Mouse (Mus musculus): ENCODE data around the gene Slc2a6.

The Slc2a6 gene

DNA sequence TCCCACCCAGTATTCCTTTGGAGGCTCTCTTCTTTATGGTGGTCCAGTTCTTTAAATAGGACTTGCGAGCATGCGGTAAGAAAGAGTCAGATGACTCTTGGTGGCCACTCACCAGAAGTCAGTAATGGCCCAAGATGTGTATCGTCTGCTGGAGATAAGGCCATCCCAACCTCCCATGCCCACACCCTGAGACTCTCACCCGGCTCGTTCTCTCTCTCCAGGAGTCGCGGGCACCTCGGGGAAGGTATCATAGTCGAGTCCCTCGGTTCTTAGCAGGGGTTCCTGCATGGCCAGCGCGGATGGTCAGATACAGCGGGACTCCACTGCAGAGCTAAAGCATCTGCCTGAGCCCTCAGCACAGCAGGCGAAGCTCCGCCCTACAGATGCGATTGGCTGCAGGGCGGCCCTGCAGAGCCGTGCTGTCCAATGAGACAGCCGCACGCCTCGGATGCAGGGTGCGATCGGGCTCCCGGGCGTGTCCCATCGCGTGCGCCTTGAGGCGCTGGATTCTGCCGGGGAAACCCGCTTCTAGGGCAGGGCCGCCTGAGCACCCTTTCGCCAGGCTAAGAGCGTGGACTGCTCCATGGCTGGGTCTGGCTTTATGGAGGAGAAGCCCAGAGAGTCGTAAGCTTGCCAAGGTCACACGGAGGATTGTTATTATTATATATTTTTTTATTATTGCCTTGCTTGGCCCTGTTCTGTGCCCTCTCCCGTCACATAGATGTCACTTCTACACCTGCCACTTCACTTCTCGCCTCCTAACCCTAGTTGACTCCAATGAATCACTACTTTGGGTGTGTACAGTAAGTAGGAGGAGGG, at the start of gene Slc2a6:
TSS of gene Slc2a6 (minus strand) at position 381 of the 819 bp plus-strand sequence.
- peak; percentile 92 for DNase-seq

DNA sequence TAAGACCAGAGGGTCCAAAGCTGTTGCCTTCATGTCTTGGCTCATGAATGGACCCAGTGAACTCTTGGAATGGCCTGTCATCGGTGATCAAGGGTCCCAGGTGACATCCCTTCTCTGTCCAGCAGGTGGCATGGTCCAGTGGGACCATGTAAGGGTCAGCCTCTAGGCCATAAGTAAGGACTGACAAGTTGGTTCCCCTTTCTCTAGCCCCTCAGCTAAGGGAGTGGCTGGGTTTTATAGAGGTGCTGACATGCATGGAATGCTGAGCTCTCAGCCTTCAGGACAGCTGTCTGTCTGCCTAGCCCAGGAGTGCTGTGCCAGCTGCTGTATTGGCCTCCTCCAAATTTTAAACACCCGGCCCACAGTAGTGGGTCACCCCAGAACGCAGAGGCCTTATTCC, 47.7 kb upstream of the Slc2a6 start:
- no peak for DNase-seq

DNA sequence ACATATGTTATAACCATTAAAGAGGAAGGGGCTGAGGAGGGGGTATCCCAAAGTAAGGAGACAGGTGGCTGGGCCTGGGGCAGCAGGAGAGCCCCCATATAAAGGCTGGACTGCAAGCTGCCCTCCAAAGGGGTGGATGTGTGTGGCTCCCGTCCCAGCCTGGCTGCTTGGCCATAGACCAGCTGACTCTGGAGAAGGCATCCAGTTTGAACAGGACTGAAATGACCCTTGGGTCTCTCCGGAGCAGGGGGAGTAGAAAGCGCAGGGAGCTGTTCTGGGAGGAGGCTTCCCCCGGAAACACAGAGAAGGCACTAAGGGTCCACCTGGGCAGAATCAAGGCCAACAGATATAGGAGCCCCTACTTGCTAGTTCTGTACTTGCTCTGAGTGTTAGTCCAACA, 47.0 kb upstream of the Slc2a6 start:
- no peak for DNase-seq

DNA sequence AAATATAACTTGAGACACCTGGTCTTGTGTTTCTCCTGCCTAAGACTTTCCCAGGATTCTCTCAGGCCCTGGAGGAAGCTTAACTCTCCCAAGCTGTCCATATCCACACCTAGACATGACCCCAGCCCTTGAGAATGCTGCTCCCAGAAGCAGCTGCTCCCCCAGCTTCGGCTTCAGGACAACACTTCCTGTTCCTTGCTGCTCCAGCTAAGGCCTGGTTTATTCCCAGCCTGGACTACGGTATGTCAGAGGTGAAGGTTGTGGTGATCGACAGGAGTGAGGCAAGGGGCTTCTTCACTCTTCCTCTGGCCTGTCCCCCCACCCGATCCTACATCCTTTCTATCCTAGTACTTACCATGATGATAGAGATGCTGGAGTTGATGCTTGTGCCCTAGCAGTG, 45.6 kb upstream of the Slc2a6 start:
- no peak for DNase-seq

DNA sequence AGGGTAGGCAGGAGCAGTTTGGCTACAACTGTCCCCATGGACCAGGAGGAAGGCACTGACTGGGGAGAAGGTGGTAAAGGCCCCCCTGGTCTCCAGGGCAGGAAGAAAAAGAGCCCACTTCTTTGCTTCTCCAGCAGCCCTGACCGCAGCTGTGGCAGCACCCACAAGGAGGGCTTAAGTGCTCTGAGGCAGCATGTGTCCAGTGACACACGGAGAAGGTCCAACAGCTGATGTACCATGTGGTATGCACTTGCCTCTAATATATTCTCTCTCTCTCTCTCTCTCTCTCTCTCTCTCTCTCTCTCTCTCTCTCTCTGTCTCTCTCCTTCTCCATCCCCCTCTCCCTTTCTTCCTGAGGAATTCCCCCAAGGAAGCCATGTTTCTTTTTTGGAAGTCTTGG, 44.2 kb upstream of the Slc2a6 start, which contains the start of gene Mymk:
TSS of gene Mymk (minus strand) at position 202 of the 400 bp plus-strand sequence.
- no peak for DNase-seq

DNA sequence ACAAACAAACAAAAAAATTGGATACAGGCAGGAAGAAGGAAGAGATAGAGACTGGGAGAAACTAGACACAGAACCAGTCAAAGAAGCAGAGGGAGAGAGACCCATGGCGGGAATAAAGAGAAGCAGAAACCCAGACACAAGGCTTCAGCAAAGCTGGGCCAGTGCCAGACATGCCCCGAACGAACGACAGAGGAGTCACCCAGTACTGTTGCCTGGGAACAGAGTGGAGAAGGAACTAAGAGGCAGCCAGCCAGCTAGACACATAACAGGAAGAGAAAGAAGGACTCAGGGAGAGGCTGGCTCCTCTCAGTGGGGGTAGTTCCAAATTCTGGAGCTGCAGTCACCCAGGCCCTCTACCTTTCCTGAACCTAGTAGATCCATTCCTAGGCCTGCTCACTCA, 43.3 kb upstream of the Slc2a6 start:
- peak; percentile 83 for DNase-seq

DNA sequence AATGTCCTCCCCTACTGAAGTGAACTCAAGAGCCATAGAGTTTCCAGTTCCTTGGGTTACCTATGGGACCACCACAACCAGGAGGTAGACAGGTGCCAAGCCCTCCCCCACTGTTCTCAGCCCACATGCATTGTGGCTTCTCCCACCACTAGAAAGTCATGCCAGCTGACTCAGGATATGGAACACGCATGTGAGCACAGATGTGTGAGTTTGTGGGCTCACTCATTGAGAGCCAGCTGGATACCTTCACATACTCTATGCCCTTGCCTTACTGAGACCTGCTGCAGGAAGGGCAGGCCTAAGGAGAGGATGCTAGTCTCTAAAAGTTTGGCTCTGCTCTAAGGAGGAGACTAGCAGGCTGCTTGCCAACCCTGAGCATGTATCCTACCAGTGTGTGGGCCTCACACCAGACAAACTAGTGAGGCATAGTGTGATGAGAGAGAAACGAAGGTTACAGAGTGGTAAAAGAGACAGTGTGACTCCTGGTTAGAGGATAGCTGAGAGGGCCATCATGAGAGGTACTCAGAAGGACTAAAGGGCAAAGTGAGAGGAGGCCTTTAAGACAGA, 42.5 kb upstream of the Slc2a6 start:
- peak; percentile 38 for DNase-seq

DNA sequence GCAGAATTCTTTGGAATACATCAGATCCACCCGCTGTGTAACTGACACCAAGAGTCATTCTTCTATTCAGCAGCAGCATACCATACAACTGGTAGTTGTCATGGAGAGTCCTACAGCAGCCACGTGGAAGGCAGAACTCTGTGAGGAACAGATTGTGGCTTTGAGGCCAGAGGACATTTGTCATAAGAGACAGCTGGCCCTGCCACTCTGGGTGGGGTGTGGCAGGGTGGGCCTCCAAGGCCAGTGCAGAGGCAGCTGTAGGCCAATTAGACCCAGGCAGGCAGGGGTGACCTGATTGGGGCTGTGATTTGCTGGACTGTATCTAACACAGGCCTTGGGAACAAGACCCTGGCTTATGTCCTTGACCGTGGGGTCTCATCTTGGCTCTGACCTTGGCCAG, 41.8 kb upstream of the Slc2a6 start:
- DNase-seq: no peak

DNA sequence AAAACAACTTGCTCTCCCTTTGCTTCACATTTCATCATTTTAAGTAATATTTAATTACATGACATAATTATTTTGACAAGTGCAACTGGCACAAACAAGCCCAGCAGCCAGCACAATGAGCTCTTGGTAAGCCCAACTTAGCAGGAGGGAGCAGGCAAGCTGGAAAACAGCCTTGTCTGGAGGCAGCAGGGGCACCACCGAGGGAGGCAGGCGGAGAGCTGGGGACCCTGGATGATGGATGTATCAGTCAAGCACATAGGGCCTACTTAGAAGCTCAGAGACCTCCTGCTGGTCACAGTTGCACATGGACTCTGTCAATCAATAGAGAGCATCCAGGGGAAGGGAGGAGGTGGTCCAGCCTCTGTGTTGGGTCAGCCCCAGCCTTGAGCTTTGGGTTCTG, 40.2 kb upstream of the Slc2a6 start:
- DNase-seq: no peak

DNA sequence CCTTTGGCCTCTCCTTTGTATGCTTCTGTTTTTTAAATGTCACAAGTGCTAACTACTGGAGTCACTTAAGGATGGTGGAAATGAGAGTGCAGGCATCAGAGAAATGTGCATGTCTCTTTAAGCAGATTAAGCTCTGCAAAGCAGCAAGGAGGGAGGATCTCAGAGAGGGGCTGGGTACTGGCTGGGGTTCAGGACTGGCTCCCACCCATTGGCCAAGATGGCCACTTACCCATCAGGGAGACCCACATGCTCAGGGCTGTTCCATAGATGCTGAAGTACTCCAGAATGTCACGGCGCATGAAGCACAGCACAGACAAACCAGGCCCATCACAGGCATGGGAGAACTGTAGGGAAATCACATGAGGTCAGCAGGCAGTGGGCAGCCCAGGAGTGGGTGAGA, 39.3 kb upstream of the Slc2a6 start:
- DNase-seq: no peak

DNA sequence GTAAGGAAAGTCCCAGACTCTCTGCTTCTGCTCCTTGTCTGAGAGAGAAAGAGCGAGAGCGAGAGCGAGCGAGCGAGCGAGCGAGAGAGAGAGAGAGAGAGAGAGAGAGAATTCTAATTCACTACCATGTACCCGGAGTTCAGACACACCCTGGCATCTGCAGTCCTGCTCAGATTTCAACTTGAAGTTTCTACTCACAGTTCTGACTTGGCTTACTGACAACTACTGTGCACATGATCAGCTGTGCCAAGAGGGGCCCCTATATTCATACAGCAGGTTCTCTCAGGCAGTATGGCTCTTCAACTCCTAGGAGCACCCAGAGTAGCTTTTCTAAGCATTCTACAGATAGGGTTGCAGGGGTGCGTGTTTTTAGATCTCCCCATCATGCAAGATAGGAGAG, 31.4 kb upstream of the Slc2a6 start:
- DNase-seq: no peak

DNA sequence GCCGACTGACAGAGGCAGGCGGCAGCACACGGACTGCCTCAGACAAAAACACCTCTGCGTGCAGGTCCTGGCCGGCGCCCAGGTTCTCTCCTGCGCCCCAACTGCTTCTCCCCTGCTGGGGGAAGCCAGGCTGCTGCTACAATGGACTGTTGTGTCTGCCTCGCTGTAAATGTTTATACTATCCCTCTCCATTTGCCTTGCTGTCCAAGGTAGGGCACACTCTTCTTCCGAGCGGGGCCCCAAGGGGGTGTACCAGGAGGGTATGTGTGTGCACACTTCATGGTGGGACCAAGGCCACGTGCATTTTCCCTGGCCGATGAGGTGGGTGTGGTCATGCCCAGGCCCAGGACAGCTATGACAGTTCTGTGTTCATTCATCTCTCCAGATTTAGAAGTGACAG, 31.0 kb upstream of the Slc2a6 start:
- DNase-seq: no peak

DNA sequence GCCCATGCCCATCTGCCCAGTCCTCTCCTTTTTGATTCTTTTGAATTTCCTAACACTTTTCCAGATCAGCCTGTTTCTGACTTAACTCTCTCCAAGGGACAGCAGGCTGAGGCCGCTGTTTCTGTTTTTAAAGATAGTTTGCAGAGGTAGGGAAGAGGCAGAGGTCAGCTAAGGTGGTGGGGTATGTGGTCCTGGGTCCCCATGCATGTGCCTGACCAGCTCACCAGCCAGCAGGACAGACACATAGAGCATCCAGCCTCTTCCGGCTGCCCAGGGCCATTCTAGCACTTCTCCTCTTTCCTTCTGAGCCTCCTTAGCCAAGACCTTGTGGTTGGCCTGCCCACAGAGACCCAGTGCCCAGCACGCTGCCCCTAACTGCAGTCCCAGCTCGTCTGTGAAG, 30.5 kb upstream of the Slc2a6 start:
- no peak for DNase-seq

DNA sequence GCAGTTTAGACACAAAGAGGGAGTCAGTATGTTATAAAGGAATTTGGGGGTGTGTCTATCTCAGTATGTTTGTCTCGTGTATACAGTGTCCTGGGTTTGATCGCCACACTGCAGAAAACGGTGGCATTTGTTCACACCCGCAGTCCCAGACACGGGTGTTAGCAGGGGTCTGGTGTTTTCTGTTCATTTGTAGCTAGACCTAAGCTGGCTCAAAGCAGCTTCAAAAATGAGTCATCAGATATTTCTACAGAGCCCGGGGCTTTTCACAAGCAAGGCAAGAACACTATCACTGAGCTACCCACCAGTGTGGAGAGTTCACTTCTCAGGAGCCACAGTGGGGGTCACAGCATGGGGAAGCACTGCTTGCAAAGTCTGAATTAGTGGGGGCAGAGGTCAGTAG, 21.6 kb upstream of the Slc2a6 start:
- DNase-seq: no peak

DNA sequence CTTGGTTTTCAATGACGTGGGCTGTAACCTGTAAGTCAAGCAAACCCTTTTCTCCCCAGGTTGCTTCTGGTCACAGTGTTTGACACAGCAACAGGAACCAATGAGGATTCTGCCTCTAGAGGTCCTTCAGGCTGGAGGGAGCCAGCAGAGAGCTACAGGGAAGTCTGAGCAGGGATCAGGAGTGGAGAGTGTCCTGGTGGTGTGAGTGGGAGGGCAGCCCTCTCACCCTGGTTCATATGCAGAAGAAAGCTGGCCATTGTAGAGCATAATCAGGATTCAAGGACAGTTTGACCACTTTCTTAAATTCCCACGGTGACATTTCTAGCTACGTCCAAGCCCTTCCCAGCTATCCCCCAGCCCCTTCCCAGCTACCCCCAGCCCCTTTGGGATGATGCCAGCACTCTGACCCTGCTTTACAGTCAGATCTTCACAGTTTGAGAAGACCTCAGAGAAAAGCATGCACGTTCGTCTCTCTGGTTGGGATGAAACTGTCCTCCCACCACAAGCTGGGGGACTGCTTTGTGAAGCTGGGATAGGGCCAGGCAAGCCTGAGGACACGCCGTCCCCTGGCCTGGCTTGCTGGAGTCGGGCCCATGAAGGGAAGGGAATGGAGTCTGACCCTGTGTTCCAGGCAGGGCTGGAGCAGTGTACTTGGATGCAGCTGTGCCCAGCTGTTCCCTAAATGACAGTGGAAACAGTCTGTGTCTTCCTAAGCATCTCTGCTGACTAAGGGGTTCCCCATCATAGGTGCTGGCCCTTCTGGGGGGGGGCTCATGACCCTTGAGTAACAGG, 18.4 kb upstream of the Slc2a6 start:
- no peak for DNase-seq

DNA sequence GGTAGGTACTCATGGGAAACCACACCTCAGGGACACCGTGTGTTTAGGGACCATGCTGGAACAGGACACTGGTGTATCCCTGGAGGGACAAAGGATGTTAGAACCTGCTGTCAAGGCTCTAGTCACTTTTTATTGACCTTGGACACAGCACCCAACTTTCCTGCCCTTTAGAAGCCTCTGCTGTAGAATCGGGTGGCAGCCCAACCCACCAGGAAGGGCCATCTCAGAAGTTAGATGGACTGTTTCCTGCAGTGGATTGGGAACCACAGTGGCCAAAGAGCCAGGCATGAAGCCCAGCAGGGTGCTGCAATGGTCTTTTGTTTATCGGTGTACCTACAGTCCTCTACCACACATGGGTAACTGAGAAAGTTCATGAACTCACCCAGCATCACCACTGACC, 16.8 kb upstream of the Slc2a6 start:
- DNase-seq: no peak

DNA sequence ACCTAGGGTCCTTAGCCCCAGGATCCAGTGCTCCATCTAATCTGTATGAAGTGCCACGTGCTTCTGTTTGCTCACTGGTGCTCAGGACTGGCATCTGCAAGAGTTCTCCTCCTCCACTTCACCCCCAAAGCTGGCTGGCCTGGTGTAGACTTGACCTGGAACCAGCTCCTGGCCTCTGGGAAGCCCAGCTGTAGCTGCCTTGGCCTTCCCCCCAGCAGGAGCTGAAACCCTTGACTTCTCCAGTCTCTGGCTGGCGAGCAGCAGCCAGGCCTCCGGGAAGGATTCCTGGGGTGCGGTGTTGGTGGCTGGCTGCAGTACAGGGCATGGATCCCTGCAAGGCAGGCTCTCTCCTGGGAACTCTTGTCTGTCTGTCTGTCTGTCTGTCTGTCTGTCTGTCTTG, 16.4 kb upstream of the Slc2a6 start:
- no peak for DNase-seq

DNA sequence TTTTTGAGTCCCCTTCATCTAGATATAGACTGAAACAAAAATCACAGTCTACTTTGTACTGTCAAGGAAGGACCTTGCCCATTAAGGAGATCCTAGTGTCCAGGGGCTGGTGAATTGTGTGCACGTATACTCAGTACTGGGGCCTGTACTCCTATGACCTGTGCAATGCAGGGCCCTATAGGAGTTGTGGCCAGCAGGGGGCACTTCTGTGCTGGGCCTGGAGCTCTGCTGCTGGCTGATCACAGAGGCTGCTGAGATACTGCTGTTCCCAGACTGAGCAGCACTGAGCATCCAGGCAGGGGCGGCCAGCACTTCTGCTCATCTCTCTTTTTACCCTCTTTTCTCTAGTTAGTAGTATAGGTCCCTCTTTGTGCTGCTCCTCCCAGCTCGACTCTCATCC, 15.7 kb upstream of the Slc2a6 start:
- peak; percentile 84 for DNase-seq

DNA sequence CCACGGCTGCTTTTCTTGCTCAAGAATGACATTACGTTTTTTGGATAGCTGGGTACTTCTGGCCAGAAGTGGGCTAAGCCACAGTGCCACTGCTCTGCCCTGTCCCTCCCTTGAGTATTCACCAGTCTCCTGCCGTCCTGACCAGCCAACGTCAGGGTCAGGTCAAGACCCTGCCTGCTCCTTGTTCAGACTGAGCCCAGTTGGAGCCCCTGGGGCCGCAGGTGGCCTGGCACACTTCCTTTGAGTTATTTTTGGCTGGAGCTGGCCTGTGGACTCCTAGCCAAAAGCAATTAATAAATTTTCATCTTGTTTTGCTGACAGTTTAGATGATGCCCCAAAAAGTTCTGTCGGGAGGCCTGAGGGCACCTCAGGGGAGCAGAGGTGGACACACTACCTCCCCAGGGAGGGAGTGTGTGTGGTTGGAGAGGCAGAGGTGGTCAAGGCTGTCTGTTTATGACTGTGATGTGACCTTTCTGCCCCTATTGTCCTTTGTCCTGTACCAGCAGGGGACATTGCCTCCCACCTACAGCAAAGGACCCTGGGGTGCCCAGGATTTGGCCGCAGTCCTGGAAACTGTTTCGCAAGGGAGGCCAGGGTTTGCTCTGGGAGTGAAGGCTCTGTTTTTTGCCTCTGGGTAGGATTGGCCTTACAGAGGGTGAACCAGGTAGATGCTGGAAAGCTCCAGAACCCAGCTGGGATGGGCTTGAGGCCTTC, 14.5 kb upstream of the Slc2a6 start:
- no peak for DNase-seq

DNA sequence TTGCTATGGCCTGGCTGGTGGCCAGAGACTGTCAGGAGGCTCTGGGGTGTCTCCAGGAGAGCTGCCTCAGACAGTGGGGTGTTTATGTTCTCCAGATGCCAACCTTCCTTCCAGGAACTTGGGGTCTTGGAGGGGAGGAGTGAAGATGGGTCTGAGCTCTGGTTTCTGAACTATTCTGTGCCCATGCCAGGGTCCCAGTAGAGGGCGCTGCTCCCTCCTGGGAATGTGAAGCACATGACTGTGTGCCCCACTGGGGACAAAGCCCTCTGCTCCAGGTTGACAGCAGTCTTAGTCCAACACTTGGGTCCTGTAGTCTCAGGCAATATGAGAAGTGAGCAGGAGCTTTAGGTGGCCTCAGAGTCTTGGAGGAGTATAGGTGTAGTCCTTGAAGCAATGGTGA, 11.5 kb upstream of the Slc2a6 start:
- no peak for DNase-seq

DNA sequence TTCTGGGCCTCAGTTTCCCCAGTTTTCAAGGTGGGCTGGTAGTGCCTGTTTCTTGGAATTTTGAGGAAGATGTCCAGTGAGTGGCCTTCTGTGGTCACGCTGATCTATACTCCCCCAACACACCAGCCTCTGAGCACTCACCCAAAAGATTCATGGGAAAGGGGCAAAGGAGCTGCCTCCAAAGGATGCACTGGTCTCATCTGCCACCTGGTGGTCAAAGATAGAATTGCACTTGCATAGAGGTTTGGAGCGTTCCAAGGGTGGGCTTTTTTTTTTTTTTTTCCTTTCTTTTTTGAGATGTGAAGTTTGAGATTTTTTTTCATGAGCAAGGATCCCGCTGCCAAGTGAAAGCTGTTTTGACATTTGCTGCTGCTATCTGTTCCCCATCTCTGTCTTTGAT, 10.8 kb upstream of the Slc2a6 start:
- DNase-seq: peak; percentile 57

DNA sequence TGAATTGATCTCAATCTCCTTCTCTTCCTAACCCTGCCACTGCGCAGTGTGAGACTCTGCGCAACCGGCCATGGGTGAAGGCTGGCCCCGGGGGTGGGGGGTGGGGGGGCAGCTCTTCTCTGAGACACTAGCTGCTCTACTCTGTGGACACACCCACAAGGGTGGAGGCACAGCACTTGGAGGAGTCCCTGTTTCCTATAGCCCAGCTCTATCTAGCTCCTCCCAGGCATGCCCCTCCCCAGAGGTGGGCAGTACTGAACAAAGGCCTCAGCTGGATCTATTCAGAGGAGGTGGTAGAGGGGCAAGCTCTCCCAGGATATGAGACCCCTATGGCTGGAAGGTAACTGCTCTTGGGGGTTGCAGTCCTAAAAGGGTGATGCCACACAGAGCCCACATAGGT, 9.2 kb upstream of the Slc2a6 start:
- no peak for DNase-seq

DNA sequence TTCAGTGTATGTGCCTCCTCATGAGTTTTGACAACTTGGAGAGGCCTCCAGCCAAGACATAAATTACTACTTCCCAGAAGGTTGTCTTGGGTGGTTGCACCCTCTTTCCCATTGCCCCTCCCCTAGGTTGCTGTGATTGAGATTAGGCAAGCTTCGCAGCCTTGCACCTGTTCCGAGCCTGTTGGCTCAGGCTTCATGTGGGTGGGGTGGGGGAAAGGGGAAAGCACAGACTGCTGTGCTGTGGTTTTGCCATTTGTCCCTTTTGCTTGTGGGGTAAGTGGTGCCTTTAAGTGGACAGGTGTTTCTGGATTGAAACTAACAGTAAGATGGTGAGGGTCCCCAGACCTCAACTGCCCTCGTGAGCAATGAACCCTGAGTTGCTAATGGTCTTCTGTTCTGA, 8.2 kb upstream of the Slc2a6 start:
- DNase-seq: no peak
